Mouse (Mus musculus) cerebellum, adult 2 months (tissue): ENCODE measurements at regions not wholly inside any gene's neighbourhood (a gene's known extent, or its start where the extent isn't known, plus 50 kb on each side); places are given as distances from the start of the nearest gene placed in this dataset.

Experiments used
- CTCF ChIP-seq: fragments of 200-500 bp; IDR thresholded peaks from 2 replicates; pipeline ENCODE4 v1.5.1; 2011; ENCODE audit warnings: low read depth, mild to moderate bottlenecking, control low read depth, low read length, moderate library complexity, borderline replicate concordance; ENCODE audit not compliant: insufficient read depth
- POLR2A ChIP-seq: fragments of 200-500 bp; IDR thresholded peaks from 2 replicates; pipeline ENCODE4 v1.6.1; 2011; ENCODE audit warnings: low read length, control low read depth, borderline replicate concordance; ENCODE audit not compliant: insufficient read depth

DNA sequence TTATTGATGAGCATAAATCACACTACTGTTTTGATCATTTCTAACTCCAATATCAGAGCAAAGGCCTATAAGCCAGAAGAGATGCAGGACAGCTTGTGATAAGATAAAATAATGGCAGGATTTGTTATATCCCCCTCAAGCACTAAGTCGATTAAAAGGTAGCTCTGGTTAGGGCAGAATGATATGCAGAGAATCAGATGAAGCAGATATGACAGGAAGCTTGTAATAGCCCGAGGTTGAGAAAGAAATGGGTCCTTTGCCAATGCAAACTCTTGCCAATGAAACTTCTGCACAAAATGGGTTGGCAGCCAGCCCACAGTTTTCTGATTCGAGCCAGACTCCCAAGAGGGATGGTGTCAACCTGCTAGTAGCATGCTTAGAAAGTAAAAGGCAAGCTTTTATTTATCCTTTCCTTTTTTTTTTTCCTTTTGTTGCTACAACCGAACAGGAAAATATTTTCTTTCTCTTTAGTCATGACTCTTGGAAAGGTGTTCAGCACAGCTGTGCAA lies 307.0 kb downstream of the Isl1 start:
- TF ChIP-seq CTCF, result no peak
- no peak for TF ChIP-seq POLR2A
